16 mouse cellular contexts compared by ENCODE assay signal in the genomic region with DNA sequence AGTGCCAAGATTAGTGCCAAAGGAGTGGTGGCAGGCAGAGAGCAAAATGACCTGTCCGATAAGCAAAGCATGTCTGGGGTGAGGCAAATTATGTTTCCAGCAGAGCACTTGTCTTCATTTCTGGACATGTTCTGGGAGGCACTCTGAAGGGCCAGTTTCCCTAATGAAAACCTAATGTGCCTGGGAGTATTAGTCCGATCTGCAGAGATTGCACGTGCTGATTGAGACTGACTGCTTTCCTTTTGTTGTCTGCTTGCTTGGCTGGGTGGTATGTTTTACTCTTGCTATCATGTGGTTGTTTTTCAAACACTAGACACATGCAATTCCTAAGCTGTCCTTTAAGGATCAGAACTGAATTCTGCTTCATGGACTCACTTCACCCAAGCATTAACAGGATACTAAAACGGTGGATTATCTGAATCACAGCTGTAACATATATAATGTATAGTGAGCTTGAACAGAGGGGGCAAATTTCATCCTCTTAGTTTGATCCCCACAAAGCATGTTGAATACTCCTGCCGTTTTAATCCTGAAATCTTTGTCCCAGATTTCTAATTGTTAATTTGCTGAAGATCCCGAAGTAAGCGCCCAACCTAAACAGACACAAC.
DNase-seq lines count a peak whose midpoint lies in the region; ATAC-seq and TF ChIP-seq lines count a peak whose summit lies in the region.
"Had no signal": no experiment of that assay in that cellular context is flagged by ENCODE, and none has a peak within 500 bp of the region (broad histone marks: within the 10 kb centered on the region; RNA-seq: fewer than 3 reads in every experiment).

No protein-coding gene starts in this region.

- ATAC-seq in hindbrain, embryonic 16.5 days, result no peak
- no peak for ATAC-seq in neural tube, embryonic 15.5 days (ENCODE audit: low FRiP score)
- ATAC-seq in embryonic facial prominence, embryonic 15.5 days (ENCODE audit: insufficient number of reproducible peaks, low FRiP score, low TSS enrichment, low read depth), result no peak
- no peak for ATAC-seq in forebrain, embryonic 11.5 days (replicated peaks; ENCODE audit: low FRiP score)

- no peaks in the 10 kb centered on the region for H3K9me3 ChIP-seq in hindbrain, embryonic 10.5 days
- no peaks in the 10 kb centered on the region for H3K9me3 ChIP-seq in hindbrain, embryonic 16.5 days (ENCODE audit: control insufficient read depth, low read length)
- H3K9me3 ChIP-seq in neural tube, embryonic 15.5 days (replicated peaks), result no peaks in the 10 kb centered on the region
- no peaks in the 10 kb centered on the region for H3K9me3 ChIP-seq in embryonic facial prominence, embryonic 15.5 days (replicated peaks)
- no peaks in the 10 kb centered on the region for H3K9me3 ChIP-seq in forebrain, embryonic 11.5 days (ENCODE audit: control insufficient read depth, low read length)
- H3K9me3 ChIP-seq: heart, embryonic 12.5 days; midbrain, embryonic 12.5 days had no signal

- no peaks in the 10 kb centered on the region for H3K36me3 ChIP-seq in hindbrain, embryonic 10.5 days
- H3K36me3 ChIP-seq in hindbrain, embryonic 16.5 days (ENCODE audit: control insufficient read depth, insufficient read depth, low read length), result no peaks in the 10 kb centered on the region
- H3K36me3 ChIP-seq in neural tube, embryonic 15.5 days, result no peaks in the 10 kb centered on the region
- no peaks in the 10 kb centered on the region for H3K36me3 ChIP-seq in embryonic facial prominence, embryonic 15.5 days
- H3K36me3 ChIP-seq in forebrain, embryonic 11.5 days (ENCODE audit: control insufficient read depth, insufficient read depth, low read length), result no peaks in the 10 kb centered on the region
- H3K36me3 ChIP-seq: heart, embryonic 12.5 days; midbrain, embryonic 12.5 days had no signal

- H3K4me2 ChIP-seq in hindbrain, embryonic 16.5 days (ENCODE audit: low read length), result no peak overlapping the region
- no peak overlapping the region for H3K4me2 ChIP-seq in neural tube, embryonic 15.5 days
- peak overlapping the region; percentile 84 for H3K4me2 ChIP-seq in embryonic facial prominence, embryonic 15.5 days (replicated peaks)
- H3K4me2 ChIP-seq in forebrain, embryonic 11.5 days (ENCODE audit: low read depth, low read length, severe bottlenecking), result no peak overlapping the region

- H3K4me3 ChIP-seq in hindbrain, embryonic 10.5 days, result no peak overlapping the region
- no peak overlapping the region for H3K4me3 ChIP-seq in hindbrain, embryonic 16.5 days (ENCODE audit: low read length)
- H3K4me3 ChIP-seq in neural tube, embryonic 15.5 days (replicated peaks), result no peak overlapping the region
- peak overlapping the region; percentile 23; the same call in 1 of the 2 replicates for H3K4me3 ChIP-seq in embryonic facial prominence, embryonic 15.5 days (replicated peaks)
- H3K4me3 ChIP-seq in layer of hippocampus, adult 2 months, result no peak overlapping the region
- H3K4me3 ChIP-seq in forebrain, embryonic 11.5 days (ENCODE audit: low read depth, low read length), result no peak overlapping the region
- H3K4me3 ChIP-seq: heart, embryonic 12.5 days; midbrain, embryonic 12.5 days had no signal

- WGBS in hindbrain, embryonic 10.5 days, result 21% methylated on average over 7 of the region's 7 CpGs
- 19% methylated on average over 7 of the region's 7 CpGs for WGBS in hindbrain, embryonic 16.5 days
- 26% methylated on average over 7 of the region's 7 CpGs for WGBS in neural tube, embryonic 15.5 days
- 22% methylated on average over 7 of the region's 7 CpGs for WGBS in embryonic facial prominence, embryonic 15.5 days
- WGBS in forebrain, embryonic 11.5 days, result 10% methylated on average over 7 of the region's 7 CpGs

- no peak overlapping the region for H3K9ac ChIP-seq in hindbrain, embryonic 16.5 days (ENCODE audit: low read depth, low read length)
- no peak overlapping the region for H3K9ac ChIP-seq in neural tube, embryonic 15.5 days (replicated peaks)
- no peak overlapping the region for H3K9ac ChIP-seq in embryonic facial prominence, embryonic 15.5 days
- no peak overlapping the region for H3K9ac ChIP-seq in forebrain, embryonic 11.5 days (ENCODE audit: low read length)
- H3K9ac ChIP-seq: heart, embryonic 12.5 days; midbrain, embryonic 12.5 days had no signal

- no peak for TF ChIP-seq CTCF in layer of hippocampus, adult 2 months (conservative IDR thresholded peaks at IDR 0.05)

- H3K27ac ChIP-seq in hindbrain, embryonic 10.5 days, result peak overlapping the region; percentile 77
- H3K27ac ChIP-seq in hindbrain, embryonic 16.5 days (ENCODE audit: low read depth, low read length), result no peak overlapping the region
- no peak overlapping the region for H3K27ac ChIP-seq in neural tube, embryonic 15.5 days (replicated peaks)
- peak overlapping the region; percentile 85; the same call in 1 of the 2 replicates for H3K27ac ChIP-seq in embryonic facial prominence, embryonic 15.5 days (replicated peaks)
- no peak overlapping the region for H3K27ac ChIP-seq in layer of hippocampus, adult 2 months
- H3K27ac ChIP-seq in forebrain, embryonic 11.5 days (ENCODE audit: low read depth, low read length), result no peak overlapping the region
- H3K27ac ChIP-seq: midbrain, embryonic 12.5 days had no signal

- peaks cover 54% of the 10 kb centered on the region for H3K4me1 ChIP-seq in hindbrain, embryonic 10.5 days (replicated peaks)
- peaks cover 6% of the 10 kb centered on the region for H3K4me1 ChIP-seq in hindbrain, embryonic 16.5 days (ENCODE audit: control insufficient read depth, insufficient read depth, low read depth, low read length)
- peaks cover 14% of the 10 kb centered on the region for H3K4me1 ChIP-seq in neural tube, embryonic 15.5 days
- H3K4me1 ChIP-seq in embryonic facial prominence, embryonic 15.5 days, result peaks cover 19% of the 10 kb centered on the region
- peaks cover 10% of the 10 kb centered on the region; the same call in 1 of the 2 replicates for H3K4me1 ChIP-seq in forebrain, embryonic 11.5 days (replicated peaks; ENCODE audit: control insufficient read depth, insufficient read depth, low read length)

- DNase-seq in hindbrain, embryonic 10.5 days (ENCODE audit: low spot score), result peak; percentile 40
- DNase-seq in neural tube, embryonic 10.5 days (ENCODE audit: extremely low spot score, low spot score), result peak; percentile 39
- DNase-seq in ovary, postnatal 14 days (ENCODE audit: low spot score), result no peak
- DNase-seq in layer of hippocampus, adult 2 months (ENCODE audit: low spot score in 2 of 2), result no peak
- DNase-seq in forebrain, embryonic 11.5 days (ENCODE audit: low spot score), result no peak
- DNase-seq: adrenal gland, adult 2 months; cerebellum, adult 11-12 months; kidney, adult 18-20 months; layer of hippocampus, postnatal 36 days; left cerebral cortex, postnatal 4 days; thymus, postnatal 36 days had no signal

- peaks cover 60% of the 10 kb centered on the region for H3K27me3 ChIP-seq in hindbrain, embryonic 10.5 days (ENCODE audit: insufficient read depth, poor library complexity, severe bottlenecking)
- H3K27me3 ChIP-seq in hindbrain, embryonic 16.5 days (replicated peaks; ENCODE audit: control insufficient read depth, insufficient read depth, low read length), result peaks cover 17% of the 10 kb centered on the region
- peaks cover 42% of the 10 kb centered on the region for H3K27me3 ChIP-seq in neural tube, embryonic 15.5 days (replicated peaks)
- peaks cover 18% of the 10 kb centered on the region for H3K27me3 ChIP-seq in embryonic facial prominence, embryonic 15.5 days
- peaks cover 26% of the 10 kb centered on the region for H3K27me3 ChIP-seq in forebrain, embryonic 11.5 days (ENCODE audit: control insufficient read depth, insufficient read depth, low read length)

Comparison
In these comparisons a context has a peak if more than half of its experiments do, and no peak if none do; other contexts are left out.
1. H3K27ac ChIP-seq: peak in hindbrain, embryonic 10.5 days (single experiment) and embryonic facial prominence, embryonic 15.5 days (single experiment); none in hindbrain, embryonic 16.5 days (single experiment), neural tube, embryonic 15.5 days (single experiment), layer of hippocampus, adult 2 months (single experiment) and forebrain, embryonic 11.5 days (single experiment).
2. DNase-seq: peak in hindbrain, embryonic 10.5 days (single experiment) and neural tube, embryonic 10.5 days (single experiment); none in ovary, postnatal 14 days (single experiment), layer of hippocampus, adult 2 months (0 of 2) and forebrain, embryonic 11.5 days (single experiment).